Mouse (Mus musculus) olfactory bulb, adult 2 months (tissue): ENCODE results near the gene Dand5. TPM values are rescaled to one million over a fixed set of nuclear protein-coding genes. Genes with fewer than 3 reads are reported as not detected.
A peak's percentile ranks its signal among the peaks of the same experiment; 100 is the strongest.

ENCODE experiments used
- H3K27ac ChIP-seq: fragments of 200-500 bp; 2 replicates; pipeline ENCODE4 v1.5.1; 2012; ENCODE audit warnings: low read depth, low read length; ENCODE audit not compliant: insufficient read depth
- H3K4me1 ChIP-seq: fragments of 200-500 bp; 2 replicates; pipeline ENCODE4 v1.6.1; 2012; ENCODE audit warnings: low read length; ENCODE audit not compliant: control insufficient read depth, insufficient read depth
- H3K4me3 ChIP-seq: fragments of 200-500 bp; 2 replicates; pipeline ENCODE4 v1.5.1; 2012; ENCODE audit warnings: mild to moderate bottlenecking, low read depth, low read length, moderate library complexity; ENCODE audit not compliant: insufficient read depth
- CTCF ChIP-seq: fragments of 200-500 bp; IDR thresholded peaks from 2 replicates; pipeline ENCODE4 v1.5.1; 2012; ENCODE audit warnings: low read depth, mild to moderate bottlenecking, low read length, moderate library complexity; ENCODE audit not compliant: insufficient read depth
- POLR2A ChIP-seq: fragments of 200-500 bp; IDR thresholded peaks from 2 replicates; pipeline ENCODE4 v1.6.1; 2012; ENCODE audit warnings: mild to moderate bottlenecking, low read depth, low read length, moderate library complexity; ENCODE audit not compliant: insufficient read depth
- WGBS: fragments of 180-500 bp; shearing (Covaris S2); methylation state at CpG from one replicate; pipeline ENCODE4 v1.1.7; 2018; 5-methylcytosine and 5-hydroxymethylcytosine counted together
- polyA plus RNA-seq: library from polyadenylated mRNA; stranded (reverse); fragments of >200 nt; gene quantifications from 2 replicates; pipeline ENCODE4 v1.2.4, GENCODE M21; 2012; ENCODE audit warnings: low replicate concordance; ENCODE audit not compliant: missing spikeins, insufficient read depth, insufficient read length

Gene Dand5
- polyA plus RNA-seq, 1 experiment: not detected

GRCm38 (mm10) chr8:84845355-84846093 is 22.9 kb upstream of the Dand5 start:
- H3K4me1 ChIP-seq: peaks cover 4% of the 10 kb centered on the region
- 3% methylated on average over 12 of the region's 12 CpGs for WGBS
- peak overlapping the region; percentile 66 for H3K27ac ChIP-seq
- TF ChIP-seq CTCF: no peak
- no peak for TF ChIP-seq POLR2A
- peak overlapping the region; percentile 75 for H3K4me3 ChIP-seq

DNA sequence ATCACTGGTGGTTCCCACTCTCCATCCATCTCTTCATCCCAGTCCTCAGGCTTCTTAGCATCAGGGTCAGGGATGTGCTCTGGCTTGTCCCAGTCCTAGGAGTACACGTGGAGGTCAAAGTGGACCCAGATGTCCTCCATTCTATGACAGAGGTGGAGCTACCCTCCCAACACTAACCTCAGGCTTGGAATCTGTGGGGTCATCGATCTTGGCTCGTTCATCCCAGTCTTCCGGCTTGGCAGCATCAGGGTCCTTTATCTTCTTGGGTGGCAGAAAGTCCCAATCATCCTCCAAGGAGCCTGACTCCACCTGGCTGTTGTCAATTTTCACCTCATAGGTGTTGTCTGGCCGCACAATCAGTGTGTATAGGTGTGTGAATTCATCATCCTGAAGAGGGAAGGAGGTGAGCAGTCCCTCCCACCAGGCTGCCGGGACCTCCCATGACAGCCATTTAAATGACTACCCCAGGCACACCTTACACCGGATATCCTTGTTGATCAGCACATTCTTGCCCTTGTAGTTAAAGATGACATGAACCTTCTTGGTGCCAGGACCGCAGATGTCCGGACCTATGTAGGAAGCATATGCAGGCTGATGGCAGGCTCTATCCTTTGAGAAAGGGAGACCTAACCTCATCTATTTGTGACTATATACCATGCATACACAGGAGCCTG is 21.9 kb upstream of the Dand5 start:
- Histone ChIP-seq H3K27ac (no peak overlapping the region), H3K4me3 (no peak overlapping the region), H3K4me1 (peaks cover 4% of the 10 kb centered on the region)
- no peak for TF ChIP-seq POLR2A
- TF ChIP-seq CTCF: no peak
- 80% methylated on average over 9 of the region's 9 CpGs for WGBS

DNA sequence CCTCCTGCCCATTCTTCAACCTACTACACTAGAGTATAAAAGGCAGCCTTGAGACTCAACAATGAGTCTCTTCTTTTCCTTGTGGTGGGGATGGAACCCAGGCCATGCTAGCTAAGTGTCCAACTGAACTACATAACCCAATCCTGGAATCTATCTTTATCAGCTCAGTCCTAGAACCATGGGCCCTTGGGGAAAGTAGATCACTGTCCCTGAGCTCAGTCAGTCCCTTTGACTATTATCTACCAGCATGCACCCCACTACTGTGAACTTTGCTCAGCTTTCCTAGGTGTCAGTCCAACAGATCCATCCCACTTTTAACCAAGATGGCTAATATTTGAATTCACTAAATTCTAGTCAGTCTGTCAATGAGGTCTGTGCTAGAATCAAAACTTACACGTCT is 18.9 kb upstream of the Dand5 start:
- H3K4me3 ChIP-seq: no peak overlapping the region
- 71% methylated on average over 1 of the region's 1 CpGs for WGBS
- H3K4me1 ChIP-seq: peaks cover 4% of the 10 kb centered on the region
- TF ChIP-seq POLR2A: no peak
- TF ChIP-seq CTCF: no peak
- no peak overlapping the region for H3K27ac ChIP-seq

GRCm38 (mm10) chr8:84840248-84840999 is 17.8 kb upstream of the Dand5 start, which contains the start of gene Rad23a:
TSS of gene Rad23a (minus strand) at chr8:84840665.
- peak within 1 kb of the TSS; percentile 63 for H3K4me3 ChIP-seq
- H3K4me1 ChIP-seq: peaks cover 4% of the 10 kb centered on the region
- under 1% methylated on average over 48 of the region's 55 CpGs for WGBS
- TF ChIP-seq CTCF (no peak), POLR2A (peak; percentile 43; the same call in 1 of the 2 replicates)
- H3K27ac ChIP-seq: no peak within 1 kb of the TSS

DNA sequence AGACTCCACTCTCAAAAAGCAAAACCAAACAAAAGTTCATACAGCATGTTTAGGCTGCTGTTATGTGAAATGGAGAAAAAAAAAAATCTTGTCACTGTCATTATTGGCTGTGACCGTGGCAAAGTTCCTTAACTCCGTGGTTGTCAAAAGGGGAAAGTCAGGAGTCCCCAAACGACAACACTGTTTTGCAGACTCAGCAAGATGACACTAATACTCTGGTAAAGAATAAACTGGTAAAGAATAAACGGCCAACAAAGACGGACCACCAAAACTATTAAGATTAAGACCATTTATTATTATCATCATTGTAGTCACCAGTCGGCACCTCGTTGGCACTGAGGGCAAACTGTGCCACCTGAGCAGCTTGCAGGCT is 17.2 kb upstream of the Dand5 start:
- WGBS: 2% methylated on average over 7 of the region's 7 CpGs

DNA sequence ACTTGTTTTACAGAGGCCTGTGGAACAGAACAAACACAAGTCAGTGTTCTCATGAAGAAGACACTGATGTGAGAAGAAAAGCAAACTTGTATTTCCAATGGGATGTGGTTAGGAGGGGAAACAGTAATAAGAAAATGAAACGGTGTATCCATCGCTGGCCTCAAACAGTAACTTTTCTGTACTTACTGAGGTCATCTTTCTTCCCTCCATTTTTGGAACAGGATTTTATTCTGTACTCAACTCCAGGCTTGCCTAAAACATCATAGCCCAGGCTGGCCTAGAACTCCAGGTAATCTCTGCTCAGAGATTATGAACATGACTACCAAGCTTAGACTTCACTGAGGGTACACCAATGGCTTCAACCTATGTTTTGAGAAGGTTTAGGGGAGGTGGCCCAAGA is 16.8 kb upstream of the Dand5 start:
- 87% methylated on average over 2 of the region's 2 CpGs for WGBS
- Histone ChIP-seq H3K4me1 (peaks cover under 1% of the 10 kb centered on the region), H3K4me3 (no peak overlapping the region), H3K27ac (no peak overlapping the region)
- TF ChIP-seq POLR2A (no peak), CTCF (no peak)

More for the DNA sequence above, 17.2 kb upstream of the Dand5 start:
- H3K4me1 ChIP-seq: peaks cover 4% of the 10 kb centered on the region
- H3K4me3 ChIP-seq: peak overlapping the region; percentile 63
- no peak overlapping the region for H3K27ac ChIP-seq
- TF ChIP-seq CTCF: no peak
- TF ChIP-seq POLR2A: no peak

- H3K4me3 ChIP-seq: no peak overlapping the region
- 79% methylated on average over 5 of the region's 5 CpGs for whole genome bisulfite sequencing
- no peak for TF ChIP-seq CTCF
- no peak for TF ChIP-seq POLR2A
- no peak overlapping the region for H3K27ac ChIP-seq
- H3K4me1 ChIP-seq: no peaks in the 10 kb centered on the region
Measured at GRCm38 (mm10) chr8:84838513-84838912, 15.9 kb upstream of the Dand5 start.

- WGBS: 83% methylated on average over 15 of the region's 15 CpGs
- H3K4me1 ChIP-seq: no peaks in the 10 kb centered on the region
- no peak for TF ChIP-seq POLR2A
- H3K4me3 ChIP-seq: no peak overlapping the region
- H3K27ac ChIP-seq: no peak overlapping the region
Measured at GRCm38 (mm10) chr8:84837912-84838470, 15.4 kb upstream of the Dand5 start.
